Mouse (Mus musculus) adrenal gland, adult 10 weeks (tissue): ENCODE results near the gene Cnga2. TPM values are rescaled to one million over a fixed set of nuclear protein-coding genes. Genes with fewer than 3 reads are reported as not detected.

Source experiments
- polyA plus RNA-seq: library from polyadenylated mRNA; stranded (reverse); fragments of 350-450 nt; fragmentation: Illumina TruSeq; extraction: RNeasy Lipid Tissue Mini Kit (QIAGEN cat#74804); gene quantifications from one replicate; pipeline ENCODE4 v1.2.3, GENCODE M21; 2014; ENCODE audit warnings: low read depth, low replicate concordance

Gene Cnga2
- polyA plus RNA-seq, result not detected

DNA sequence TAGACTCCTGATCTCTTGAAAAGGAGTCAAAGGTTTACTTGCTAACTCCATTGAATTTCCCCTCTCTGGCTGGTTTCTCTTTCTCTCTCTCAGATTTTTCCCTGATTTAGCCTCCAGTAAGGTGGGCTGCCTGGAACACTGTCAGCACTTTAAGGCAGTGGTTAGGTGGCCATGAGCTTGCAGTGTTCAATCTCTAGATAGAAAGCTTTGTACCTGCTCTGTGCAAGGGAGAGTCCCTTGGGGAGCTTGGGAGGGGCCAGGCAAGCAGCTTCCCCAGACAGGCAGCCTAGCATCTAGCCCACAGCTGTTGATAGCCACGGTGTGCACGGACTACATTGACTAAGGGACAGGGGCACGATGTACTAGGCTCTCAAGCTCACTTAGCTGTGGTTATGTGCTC is at the start of gene Cnga2:
Gene Cnga2 (plus strand): TSS at position 301 of the 400 bp plus-strand sequence.

DNA sequence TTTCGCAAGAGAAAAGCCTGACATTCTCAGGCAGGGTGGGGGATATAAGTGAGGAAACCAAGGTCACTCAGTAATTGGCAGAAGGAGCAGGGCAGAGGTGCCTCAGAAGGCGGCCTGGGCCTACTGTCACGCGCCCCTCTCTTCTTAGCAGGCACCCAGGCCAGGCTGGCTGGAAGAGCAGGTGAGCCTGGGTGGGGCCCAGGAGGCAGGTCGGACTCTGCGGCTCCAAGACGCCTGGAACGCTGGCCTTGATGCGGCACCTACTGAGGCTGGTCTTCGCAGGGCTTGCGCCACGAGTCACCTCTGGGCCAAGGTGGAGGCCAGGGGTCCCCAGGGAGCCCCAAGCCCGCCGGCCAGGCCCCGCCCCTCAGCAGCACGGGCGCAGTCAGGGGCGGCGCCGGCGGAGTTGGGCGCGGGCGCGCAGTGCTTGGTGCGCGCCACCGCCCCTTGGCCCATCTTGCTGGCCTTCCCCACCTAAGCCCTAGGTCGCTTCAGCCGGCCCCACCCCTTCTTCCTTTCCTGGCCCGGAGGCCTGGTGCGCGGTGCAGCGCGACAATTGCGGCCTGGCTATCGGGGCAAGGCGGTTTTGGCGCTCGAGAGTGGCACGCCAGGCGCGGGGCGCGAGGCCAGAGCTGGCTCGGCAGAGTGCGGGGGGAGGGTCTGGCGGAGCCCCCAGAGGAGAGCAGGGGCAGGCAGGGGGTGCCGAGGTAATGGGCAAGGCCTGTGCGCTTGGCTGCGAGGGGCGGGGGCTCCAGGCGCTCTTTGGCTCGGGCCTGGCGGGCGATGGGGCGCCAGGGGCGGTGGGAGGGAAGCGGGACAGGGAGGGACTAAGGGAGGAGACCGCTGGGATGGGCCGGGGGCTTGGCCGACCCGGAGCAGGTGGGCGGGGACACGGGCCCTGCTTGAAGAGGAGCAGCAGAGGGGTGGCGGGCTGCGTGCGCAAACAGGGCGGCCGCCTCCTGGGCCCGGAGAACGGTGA is 29.3 kb upstream of the Cnga2 start, which contains the start of gene Prrg3:
Gene Prrg3 (plus strand): TSS at position 552 of the 979 bp plus-strand sequence.

DNA sequence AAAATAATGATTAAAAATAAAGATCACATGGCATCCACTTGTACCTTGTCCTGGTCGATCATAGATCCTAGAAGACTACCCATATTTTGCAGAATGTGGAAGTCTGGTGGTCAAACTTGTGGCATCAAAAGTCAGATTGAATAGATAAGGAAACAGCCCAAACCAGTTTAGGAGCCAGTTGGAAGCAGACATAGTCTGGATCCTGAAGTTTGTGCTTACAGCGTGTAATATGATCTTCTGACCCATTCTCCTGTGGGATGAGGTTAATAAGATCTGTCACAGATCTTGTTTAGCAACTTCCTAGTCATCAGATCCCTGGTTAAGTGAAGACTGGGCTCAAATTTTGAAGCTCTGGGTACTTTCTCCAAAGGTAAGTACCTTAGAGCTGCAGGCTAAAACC is 19.0 kb upstream of the Cnga2 start, which contains the start of gene Fate1:
Gene Fate1 (plus strand): TSS at position 301 of the 400 bp plus-strand sequence.

Other genes with a start within 250 kb of the Cnga2 start
- 279 TPM for gene Vma21, start 175.9 kb upstream of the Cnga2 start, polyA plus RNA-seq
- 1.3 TPM for gene Gm1141, start 70.8 kb upstream of the Cnga2 start, polyA plus RNA-seq
- gene Prrg3, start 29.2 kb upstream of the Cnga2 start, polyA plus RNA-seq, result 18.0 TPM
- gene Fate1, start 18.9 kb upstream of the Cnga2 start, polyA plus RNA-seq, result not detected
- not detected for gene Magea4, start 230.2 kb downstream of the Cnga2 start, polyA plus RNA-seq